Mouse (Mus musculus): Measurements from ENCODE around the gene Csn2. TPM values are rescaled to one million over a fixed set of nuclear protein-coding genes. Genes with fewer than 3 reads are reported as not detected.

The Csn2 gene
- total RNA-seq (2015): not detected in 2 replicates
- not detected in 2 replicates for total RNA-seq (2017)

- no peak for ATAC-seq (ENCODE audit: poor library complexity, severe bottlenecking)
Observed at GRCm38 (mm10) chr5:87699530-87699929, at the start of gene Csn2. TSS of gene Csn2 (minus strand) at chr5:87699630.

- ATAC-seq (ENCODE audit: poor library complexity, severe bottlenecking): no peak
Observed at GRCm38 (mm10) chr5:87734821-87735220, 35.4 kb upstream of the Csn2 start.

GRCm38 (mm10) chr5:87705891-87706290 is 6.5 kb upstream of the Csn2 start:
- no peak for ATAC-seq (ENCODE audit: poor library complexity, severe bottlenecking)

DNA sequence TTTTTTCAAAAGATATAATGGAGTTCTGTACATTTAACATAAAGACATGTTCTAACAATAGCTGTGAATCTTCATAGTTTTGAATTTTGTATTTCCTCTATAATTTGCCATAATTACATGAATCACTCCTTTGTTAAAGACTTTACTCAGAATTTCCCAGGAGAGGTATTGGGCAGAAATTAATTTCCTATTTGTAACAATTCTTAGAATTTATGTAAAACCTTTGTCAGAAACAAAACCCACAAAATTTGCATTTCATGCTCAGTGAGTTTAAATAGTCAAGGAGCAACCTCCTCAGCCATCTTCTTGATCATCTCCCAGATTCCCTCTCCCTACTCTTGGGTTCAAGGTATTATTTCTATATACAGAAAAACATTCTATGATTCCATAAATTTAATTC is 33.5 kb downstream of the Csn2 start, which contains the start of gene Csn1s1:
Gene Csn1s1 (plus strand): TSS at position 301 of the 400 bp plus-strand sequence.
- ATAC-seq (ENCODE audit: poor library complexity, severe bottlenecking): no peak

- no peak for ATAC-seq (ENCODE audit: poor library complexity, severe bottlenecking)
Observed at GRCm38 (mm10) chr5:87642787-87643186, 56.6 kb downstream of the Csn2 start.

Other genes with a start within 250 kb of the Csn2 start
- gene Ugt2a2, start 217.4 kb downstream of the Csn2 start, total RNA-seq (2015): not detected in 2 replicates
- gene Ugt2a2, start 217.4 kb downstream of the Csn2 start, total RNA-seq (2017): not detected in 2 replicates
- not detected in 2 replicates for gene Gm43638, start 212.8 kb downstream of the Csn2 start, total RNA-seq (2015)
- not detected in 2 replicates for gene Gm43638, start 212.8 kb downstream of the Csn2 start, total RNA-seq (2017)
- gene Ugt2a1, start 208.8 kb downstream of the Csn2 start, total RNA-seq (2015): not detected in 2 replicates
- gene Ugt2a1, start 208.8 kb downstream of the Csn2 start, total RNA-seq (2017): not detected in 2 replicates
- gene Sult1b1, start 161.4 kb downstream of the Csn2 start, total RNA-seq (2015): not detected in 2 replicates
- gene Sult1b1, start 161.4 kb downstream of the Csn2 start, total RNA-seq (2017): not detected in 2 replicates
- gene Sult1d1, start 130.6 kb downstream of the Csn2 start, total RNA-seq (2015): not detected in 2 replicates
- gene Sult1d1, start 130.6 kb downstream of the Csn2 start, total RNA-seq (2017): not detected in 2 replicates
- not detected in 2 replicates for gene Sult1e1, start 108.0 kb downstream of the Csn2 start, total RNA-seq (2015)
- gene Sult1e1, start 108.0 kb downstream of the Csn2 start, total RNA-seq (2017): not detected in 2 replicates
- not detected in 2 replicates for gene Csn1s1, start 33.4 kb downstream of the Csn2 start, total RNA-seq (2015)
- not detected in 2 replicates for gene Csn1s1, start 33.4 kb downstream of the Csn2 start, total RNA-seq (2017)
- gene Csn1s2a, start 74.9 kb upstream of the Csn2 start, total RNA-seq (2015): not detected in 2 replicates
- gene Csn1s2a, start 74.9 kb upstream of the Csn2 start, total RNA-seq (2017): not detected in 2 replicates
- not detected in 2 replicates for gene Csn1s2b, start 108.5 kb upstream of the Csn2 start, total RNA-seq (2015)
- not detected in 2 replicates for gene Csn1s2b, start 108.5 kb upstream of the Csn2 start, total RNA-seq (2017)
- not detected in 2 replicates for gene Prr27, start 126.1 kb upstream of the Csn2 start, total RNA-seq (2015)
- not detected in 2 replicates for gene Prr27, start 126.1 kb upstream of the Csn2 start, total RNA-seq (2017)
- gene Odam, start 185.4 kb upstream of the Csn2 start, total RNA-seq (2015): not detected in 2 replicates
- gene Odam, start 185.4 kb upstream of the Csn2 start, total RNA-seq (2017): not detected in 2 replicates
- gene Csn3, start 225.9 kb upstream of the Csn2 start, total RNA-seq (2015): not detected in 2 replicates
- gene Csn3, start 225.9 kb upstream of the Csn2 start, total RNA-seq (2017): not detected in 2 replicates